Mouse (Mus musculus): ENCODE data around the gene Vmn1r10. TPM values are rescaled to one million over a fixed set of nuclear protein-coding genes. Genes with fewer than 3 reads are reported as not detected.

The Vmn1r10 gene
- polyA plus RNA-seq (2012; rRNA removed): not detected in 2 replicates

DNA sequence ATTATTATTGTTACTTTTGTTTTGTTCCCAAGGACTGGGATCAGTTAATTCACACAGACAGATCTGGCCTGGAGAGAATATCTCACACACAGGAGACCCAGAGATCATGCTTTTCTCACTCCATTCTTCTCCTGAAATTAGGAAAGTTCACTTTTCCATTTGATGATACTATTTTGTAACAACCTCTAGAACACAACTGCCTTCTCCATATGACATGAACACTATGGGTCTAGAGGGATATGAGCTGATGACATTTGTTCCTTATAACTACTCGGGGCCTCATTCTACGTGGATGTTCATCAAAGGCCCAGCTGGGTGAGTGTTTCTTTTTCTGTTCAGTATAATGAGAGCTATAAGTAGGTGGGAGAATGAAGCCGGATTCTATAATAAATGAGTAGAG lies at the start of gene Vmn1r10:
Gene Vmn1r10 (plus strand): TSS at position 301 of the 400 bp plus-strand sequence.

GRCm38 (mm10) chr6:57066487-57066886 lies 42.8 kb upstream of the Vmn1r10 start, which contains the start of gene Vmn1r9:
TSS of gene Vmn1r9 (plus strand) at chr6:57066787.

GRCm38 (mm10) chr6:57133155-57133554 lies 23.9 kb downstream of the Vmn1r10 start, which contains the start of gene Vmn1r11:
TSS of gene Vmn1r11 (plus strand) at chr6:57133455.

DNA sequence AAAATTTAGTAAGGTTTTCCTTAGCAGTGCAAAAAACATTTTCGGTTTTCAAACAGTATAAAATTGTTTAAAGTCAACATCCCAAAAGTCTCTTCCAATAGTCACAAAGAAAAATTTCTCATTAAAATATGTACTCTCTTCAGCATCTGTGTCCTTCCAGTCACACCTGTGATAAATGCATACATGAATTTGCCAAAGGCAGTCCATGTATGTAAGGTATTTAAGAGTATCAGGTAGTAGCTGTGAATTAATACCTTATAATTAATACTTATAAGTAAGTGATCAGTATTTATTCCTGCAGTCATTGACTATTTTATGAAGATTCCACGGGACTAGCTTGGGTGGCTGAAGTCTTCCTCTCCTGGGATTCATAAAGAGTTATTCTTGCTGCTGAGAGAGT lies 47.4 kb downstream of the Vmn1r10 start, which contains the start of gene Vmn1r12:
Gene Vmn1r12 (plus strand): TSS at position 301 of the 400 bp plus-strand sequence.

Other genes with a start within 250 kb of the Vmn1r10 start
- gene Nt5c3, start 185.5 kb upstream of the Vmn1r10 start, polyA plus RNA-seq (2012; rRNA removed): 27.7 and 40.0 TPM in 2 replicates
- gene Vmn1r4, start 185.4 kb upstream of the Vmn1r10 start, polyA plus RNA-seq (2012; rRNA removed): 0.36 and 0.39 TPM in 2 replicates
- gene Vmn1r5, start 139.2 kb upstream of the Vmn1r10 start, polyA plus RNA-seq (2012; rRNA removed): not detected in 2 replicates
- not detected in 2 replicates for gene Vmn1r6, start 112.2 kb upstream of the Vmn1r10 start, polyA plus RNA-seq (2012; rRNA removed)
- gene Vmn1r7, start 84.1 kb upstream of the Vmn1r10 start, polyA plus RNA-seq (2012; rRNA removed): not detected in 2 replicates
- gene Vmn1r8, start 77.2 kb upstream of the Vmn1r10 start, polyA plus RNA-seq (2012; rRNA removed): not detected in 2 replicates
- not detected in 2 replicates for gene Vmn1r9, start 42.7 kb upstream of the Vmn1r10 start, polyA plus RNA-seq (2012; rRNA removed)
- gene Vmn1r11, start 24.0 kb downstream of the Vmn1r10 start, polyA plus RNA-seq (2012; rRNA removed): not detected in 2 replicates
- gene Vmn1r12, start 47.5 kb downstream of the Vmn1r10 start, polyA plus RNA-seq (2012; rRNA removed): not detected in 2 replicates
- gene Vmn1r13, start 93.8 kb downstream of the Vmn1r10 start, polyA plus RNA-seq (2012; rRNA removed): 0.01 TPM in 1 of 2 replicates, not detected in the other
- not detected in 2 replicates for gene Vmn1r14, start 122.2 kb downstream of the Vmn1r10 start, polyA plus RNA-seq (2012; rRNA removed)
- gene Vmn1r15, start 148.5 kb downstream of the Vmn1r10 start, polyA plus RNA-seq (2012; rRNA removed): not detected in 2 replicates
- gene Vmn1r16, start 220.0 kb downstream of the Vmn1r10 start, polyA plus RNA-seq (2012; rRNA removed): not detected in 2 replicates

Data from central nervous system, embryonic 11.5 days (tissue).